Mouse (Mus musculus) MN1 (cell line): ENCODE data around the gene Ms4a13.
"Not testable (repeated sequence)": the region's sequence is repeated elsewhere in the genome, so short reads cannot be mapped to it uniquely, and the experiment has no call there.

Source experiments
- DNase-seq: peaks from one replicate; pipeline ENCODE4 v3.0.0-alpha.2; 2016; ENCODE audit warnings: low spot score

Gene Ms4a13

DNA sequence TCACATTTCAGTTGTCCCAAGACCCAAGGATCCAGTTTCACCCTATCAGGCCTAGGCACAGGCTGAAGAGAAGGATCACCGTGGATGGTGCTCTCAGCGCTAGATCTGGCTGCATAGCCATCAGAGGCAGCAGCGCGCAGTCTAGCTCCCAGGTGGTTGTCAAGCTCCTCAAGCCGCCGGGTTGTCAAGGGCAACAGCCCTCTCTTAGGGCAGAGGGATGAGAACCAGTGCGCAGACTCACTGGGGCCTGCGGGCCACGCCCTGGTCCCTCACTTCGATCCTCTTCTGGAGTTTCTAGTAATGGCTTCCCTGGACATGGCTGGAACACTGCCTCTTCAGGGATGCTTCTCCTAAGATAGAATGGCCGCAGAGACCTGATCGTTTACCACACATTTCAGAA, at the start of gene Ms4a13:
Gene Ms4a13 (minus strand): TSS at position 192 of the 400 bp plus-strand sequence.
- no peak for DNase-seq

DNA sequence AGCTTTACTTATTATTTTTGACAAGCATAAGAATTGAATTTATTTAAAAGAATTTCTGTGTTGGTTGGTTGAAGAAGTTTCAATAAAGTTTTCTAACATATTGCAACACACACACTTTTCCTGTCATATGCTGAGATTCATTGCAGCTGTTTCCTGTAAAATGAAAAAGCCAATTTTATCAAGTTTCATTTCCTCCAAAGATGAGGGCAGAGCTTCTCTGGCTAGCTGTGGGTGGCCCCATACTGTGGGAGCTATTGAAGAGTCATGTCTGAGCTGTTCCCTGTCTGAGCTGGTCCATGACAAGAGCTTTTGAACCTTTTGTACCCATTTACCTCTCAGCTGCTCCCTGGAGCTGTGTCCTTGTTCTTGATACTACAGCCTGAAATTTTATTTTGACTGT, 47.7 kb upstream of the Ms4a13 start:
- DNase-seq = no peak

DNA sequence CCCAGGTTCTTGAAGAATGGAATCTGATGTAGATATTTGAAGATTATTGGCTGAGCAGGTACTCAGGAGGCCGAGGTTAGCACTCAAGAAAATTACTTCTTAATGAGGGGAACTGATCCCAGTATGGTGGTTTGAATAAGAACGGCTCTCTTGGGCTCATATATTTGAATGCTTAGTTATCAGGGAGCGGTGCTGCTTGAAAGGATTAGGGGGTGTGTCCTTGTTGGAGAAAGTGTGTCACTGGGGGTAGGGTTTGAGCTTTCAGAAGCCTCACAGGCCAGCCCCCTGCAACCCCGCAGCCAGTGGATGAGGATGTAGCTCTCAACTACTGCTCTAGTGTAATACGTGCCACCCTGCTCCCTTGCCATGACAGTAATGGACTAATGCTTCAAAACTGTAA, 46.0 kb upstream of the Ms4a13 start:
- no peak for DNase-seq

DNA sequence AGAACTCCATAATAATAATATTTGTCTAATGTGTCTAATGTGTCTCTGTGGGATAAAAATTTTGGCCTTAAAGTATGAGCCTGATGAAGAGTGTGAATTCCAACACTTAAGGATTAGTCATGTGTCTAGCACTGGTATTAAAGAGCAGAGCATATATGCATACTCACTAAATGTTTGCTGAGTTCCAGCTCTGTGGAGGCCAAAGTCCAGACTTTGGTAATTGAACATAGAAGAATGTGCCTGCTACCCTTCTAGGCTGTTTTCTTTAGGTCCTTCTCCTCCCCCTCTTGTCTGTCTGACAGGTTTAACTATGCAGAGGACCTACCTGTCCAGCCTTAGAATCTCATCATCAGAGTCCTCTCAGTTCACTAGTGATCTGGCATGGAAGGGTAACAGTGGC, 39.3 kb upstream of the Ms4a13 start:
- DNase-seq = no peak

DNA sequence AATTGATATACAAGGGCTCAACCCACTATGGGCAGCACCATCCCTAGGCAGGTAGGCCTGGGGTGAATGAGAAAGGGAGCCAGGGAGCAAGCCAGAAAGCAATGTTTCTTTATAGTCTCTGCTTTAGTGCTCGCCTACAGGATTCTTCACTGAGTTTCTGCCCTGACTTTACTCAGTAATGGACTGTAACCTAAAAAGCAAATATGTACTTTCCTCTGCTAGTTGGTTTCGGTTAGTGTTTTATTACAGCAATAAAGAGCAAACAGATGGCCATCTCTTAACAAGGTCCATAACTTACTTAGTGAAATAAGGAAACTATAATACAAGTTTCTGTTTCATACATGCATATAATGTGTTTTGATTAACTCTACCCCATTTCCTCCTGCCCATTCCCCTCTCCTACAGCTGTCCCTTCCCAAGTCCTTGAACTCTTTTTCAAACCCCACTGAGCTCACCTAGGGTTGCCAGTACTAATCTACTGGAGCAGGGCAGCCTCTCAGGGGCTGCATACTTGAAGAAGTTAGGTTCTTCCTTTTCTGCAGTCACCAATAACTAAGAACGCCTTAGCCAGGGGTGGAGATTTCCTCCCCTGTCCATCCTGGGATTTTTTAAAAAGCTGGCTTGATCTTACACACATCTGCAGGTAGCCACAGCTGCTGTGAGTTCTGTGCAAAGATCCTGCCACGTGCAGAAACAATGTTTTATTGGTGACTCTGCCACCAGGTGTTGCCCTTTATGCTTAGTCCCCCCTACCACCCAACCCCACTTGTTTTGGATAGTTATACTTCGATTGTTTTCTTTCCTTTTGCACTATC, 38.6 kb upstream of the Ms4a13 start:
- no peak for DNase-seq

DNA sequence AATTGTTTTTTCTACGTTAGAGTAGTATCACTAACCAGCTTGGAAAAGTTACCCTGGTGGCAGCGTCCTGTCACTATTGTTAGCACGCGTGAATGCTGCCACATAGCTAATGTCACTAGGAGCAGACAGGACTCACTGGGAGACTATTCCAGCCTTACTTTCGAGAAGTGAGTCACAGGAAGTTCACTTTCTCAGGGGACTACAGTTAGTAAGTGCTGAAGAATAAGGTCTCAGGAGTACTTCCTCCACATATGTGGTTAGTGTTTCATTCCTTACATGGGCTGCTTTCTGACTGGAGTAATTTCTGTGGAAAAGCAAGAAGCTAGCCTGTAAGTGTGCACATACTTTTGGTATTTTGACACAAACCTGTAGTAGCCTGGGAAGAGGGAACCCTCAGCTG, 37.7 kb upstream of the Ms4a13 start:
- DNase-seq = no peak

DNA sequence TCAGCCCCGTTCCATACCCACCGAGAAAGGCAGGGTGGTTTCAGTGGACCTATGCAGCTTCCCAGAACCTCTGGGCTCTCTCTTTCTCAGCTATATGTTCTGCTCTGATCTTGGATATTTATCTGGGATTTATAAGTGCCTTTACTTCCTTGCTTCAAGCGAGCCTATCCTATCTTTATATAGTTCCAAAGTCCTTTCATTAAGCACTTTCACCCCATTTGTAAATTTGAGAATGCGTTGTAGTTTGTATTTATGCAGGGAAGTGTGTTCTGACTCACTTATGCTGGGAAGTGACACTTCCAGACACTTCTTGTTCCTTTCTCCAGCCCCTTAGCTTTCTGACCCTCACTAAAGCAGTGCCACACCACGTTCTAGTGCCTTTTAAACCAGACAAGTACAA, 35.8 kb upstream of the Ms4a13 start, which contains the start of gene Ms4a12:
Gene Ms4a12 (minus strand): TSS at position 101 of the 400 bp plus-strand sequence.
- DNase-seq = no peak

DNA sequence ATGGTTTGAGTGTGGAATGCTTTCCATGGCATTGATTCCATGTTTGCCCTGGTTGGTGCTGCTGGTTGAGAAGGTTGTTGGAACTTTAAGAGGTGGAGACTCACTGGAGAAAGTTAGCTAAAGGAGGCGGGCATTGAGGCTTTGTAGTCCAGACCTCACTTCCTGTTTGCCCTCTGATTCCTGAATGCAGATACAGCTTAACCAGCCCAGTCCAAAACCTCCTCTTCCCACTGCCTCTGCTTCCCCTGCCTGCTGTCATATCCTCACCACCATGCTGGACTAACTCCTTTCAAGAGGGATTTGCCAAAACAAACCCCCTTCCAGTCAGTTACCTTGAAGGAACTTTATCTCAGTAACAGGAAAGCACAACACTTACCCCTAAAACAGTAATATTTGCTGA, 4.0 kb downstream of the Ms4a13 start:
- DNase-seq = no peak

DNA sequence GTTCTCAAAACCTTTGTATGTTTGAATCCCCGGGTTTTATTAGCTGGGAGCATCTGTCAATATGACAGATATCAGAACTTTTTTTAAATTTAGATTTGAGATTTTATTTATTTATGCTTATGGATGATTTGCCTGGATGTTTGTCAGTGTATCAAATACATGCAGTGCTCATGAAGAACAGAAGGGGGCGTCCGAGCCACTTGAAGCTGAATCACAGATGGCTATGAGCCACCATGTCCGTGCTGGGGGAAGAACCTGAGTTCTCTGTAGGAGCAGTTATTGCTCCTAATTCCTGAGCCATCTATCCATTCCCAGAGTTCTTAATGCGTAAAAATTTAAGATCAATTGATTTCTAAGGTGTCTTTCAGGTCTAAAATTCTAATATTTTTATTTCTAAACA, 12.4 kb downstream of the Ms4a13 start:
- DNase-seq = no peak

DNA sequence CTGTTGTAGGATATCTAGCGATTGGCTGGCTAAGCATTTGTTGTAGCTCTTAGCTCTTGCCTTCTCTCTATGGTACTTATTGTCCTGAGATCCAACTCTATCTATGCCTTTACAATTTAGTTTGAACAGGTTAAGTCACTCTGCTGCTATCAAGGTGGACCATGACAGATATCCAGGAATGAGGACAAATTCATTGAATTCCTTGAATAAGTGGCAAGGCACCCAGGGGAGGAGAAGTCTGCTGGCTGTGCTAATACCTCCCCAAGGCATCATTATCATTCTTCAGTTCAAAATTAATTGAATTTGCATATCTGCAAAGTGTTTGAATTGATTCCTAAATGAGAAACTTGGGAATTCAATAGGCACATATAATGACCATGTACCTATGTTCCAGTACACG, 19.1 kb downstream of the Ms4a13 start:
- DNase-seq = no peak

DNA sequence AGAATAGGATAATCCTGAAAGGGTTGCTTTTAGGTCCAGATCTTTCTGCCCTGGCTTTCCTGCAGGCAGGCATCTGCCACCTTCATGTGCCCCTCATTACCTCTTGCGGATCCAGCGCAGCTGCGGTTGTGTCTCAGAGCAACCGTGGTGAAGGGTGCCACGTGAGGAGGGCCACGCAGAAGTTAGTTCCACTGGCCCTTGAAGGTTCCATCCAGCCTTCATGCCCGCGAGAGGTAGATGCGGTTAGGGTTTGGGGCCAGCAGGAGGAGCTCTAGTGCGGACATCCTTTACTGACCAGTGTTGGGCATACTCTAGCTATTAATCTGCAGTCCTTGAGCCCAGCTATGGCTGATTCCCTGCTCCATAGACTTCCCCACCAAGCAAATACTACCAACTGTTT, 31.4 kb downstream of the Ms4a13 start, which contains the start of gene 1700025F22Rik:
Gene 1700025F22Rik (minus strand): TSS at position 149 of the 400 bp plus-strand sequence.
- DNase-seq = no peak

DNA sequence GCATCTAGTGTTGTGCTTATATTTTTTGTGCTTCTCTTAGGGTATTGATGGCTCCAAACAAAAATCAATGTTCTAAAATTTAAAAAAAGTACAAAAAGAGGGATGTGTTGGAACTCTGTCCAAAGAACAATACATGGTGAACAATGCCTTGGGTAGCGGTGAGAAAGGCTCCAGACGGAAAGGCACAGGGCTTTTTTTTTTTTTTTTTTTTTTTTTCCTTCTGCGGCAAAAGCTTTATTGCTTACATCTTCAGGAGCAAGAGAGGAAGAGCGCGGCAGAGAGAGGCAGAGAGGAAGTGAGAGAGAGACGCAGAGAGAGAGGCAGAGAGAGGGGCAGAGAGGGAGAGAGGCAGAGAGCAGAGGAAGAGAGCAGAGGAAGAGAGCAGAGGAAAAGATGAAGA, 38.6 kb downstream of the Ms4a13 start:
- not testable (repeated sequence) for DNase-seq

DNA sequence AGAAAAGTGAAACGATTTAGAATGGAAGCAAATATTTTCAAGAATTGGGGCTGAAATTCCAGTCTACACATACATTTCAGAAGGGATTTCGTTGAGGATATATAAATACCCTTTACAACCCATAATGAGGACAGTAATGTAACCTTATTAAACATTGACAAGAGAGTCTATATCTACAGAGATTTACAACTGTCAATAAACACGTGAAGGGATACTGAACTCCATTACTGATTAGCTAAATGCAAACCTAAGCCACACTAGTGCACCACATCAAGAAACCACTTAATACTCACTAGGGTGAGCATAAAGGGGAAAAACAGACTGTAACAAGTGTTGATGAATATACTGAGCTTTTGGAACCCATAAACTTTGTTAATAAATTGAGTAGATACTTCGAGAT, 61.2 kb downstream of the Ms4a13 start:
- DNase-seq = no peak

DNA sequence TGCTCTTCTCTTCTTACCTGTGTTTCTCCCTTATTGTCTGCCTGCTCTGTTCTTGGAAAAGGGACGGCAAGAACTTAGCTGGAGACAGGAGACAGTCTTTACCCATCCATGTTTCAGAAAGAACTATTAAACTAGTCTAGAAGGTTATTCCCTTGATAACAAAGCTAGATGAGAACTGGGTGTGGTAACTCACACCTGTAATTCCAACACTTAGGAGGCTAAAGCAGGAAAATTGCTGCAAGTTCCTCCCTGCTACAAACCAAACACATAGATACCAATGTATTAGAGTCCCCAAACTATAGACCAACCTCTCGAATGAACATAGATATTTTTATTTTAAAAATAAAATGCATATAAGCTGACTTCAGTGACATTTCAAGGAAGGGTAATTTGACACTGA, 61.7 kb downstream of the Ms4a13 start:
- DNase-seq = no peak

DNA sequence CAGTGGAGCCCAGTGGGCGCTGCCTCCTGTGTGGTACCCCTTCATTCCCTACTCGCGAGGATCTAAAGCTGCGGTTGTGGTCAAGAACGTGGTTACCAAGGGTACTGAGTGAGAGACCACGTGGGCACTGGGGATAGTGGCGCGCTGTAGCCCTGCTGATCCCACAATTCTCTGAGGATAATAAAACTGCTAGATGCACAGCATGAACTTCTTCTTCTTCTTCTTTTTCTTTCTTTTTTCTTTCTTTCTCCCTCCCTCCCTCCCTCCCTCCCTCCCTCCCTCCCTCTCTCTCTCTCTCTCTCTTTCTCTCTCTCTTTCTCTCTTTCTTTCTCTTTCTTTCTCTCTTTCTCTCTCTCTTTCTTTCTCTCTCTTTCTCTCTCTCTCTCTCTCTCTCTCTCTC, 65.8 kb downstream of the Ms4a13 start, which contains the start of gene 1700017D01Rik:
Gene 1700017D01Rik (minus strand): TSS at position 101 of the 400 bp plus-strand sequence.
- not testable (repeated sequence) for DNase-seq

DNA sequence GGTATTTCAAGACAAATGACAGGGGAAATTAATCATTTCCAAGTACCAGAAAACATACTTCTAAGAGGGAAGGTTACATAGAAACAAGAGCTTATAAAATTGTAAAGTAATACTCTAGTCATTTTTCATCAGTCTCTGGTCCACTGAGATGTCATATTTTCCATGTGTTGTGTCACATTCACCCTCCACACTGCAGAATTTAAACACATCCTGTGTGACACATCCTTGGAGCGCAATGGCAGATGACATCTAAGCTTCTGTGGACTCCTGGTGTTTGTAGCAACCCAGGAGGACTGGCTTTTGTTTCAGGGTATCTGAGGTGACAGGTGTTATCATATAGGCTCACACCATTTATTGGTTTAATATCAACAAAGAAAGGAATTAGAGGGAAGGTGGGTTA, 66.8 kb downstream of the Ms4a13 start:
- no peak for DNase-seq

DNA sequence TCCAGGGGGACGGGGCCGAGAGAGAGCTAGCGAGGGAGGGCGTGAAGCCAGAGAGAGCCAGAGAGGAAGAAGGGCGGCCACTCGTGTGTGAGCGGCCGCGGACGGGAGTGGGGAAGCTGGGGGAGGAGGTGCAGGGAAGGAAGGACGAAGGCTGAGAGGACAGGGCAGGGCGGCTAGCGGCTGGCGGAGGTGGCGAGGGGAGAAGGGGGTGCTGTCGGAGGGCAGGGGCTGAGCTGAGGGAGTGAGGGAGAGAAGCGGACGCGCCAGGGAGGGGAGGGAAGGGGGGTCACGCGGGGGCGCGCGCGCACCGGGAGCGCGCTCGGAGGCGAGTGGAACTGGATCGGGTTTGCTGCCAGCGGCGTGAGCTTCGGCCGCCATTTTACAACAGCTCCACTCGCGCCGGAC, 75.5 kb downstream of the Ms4a13 start:
- DNase-seq = not testable (repeated sequence)
